Mouse (Mus musculus): ENCODE results near the gene Cst6. TPM values are rescaled to one million over a fixed set of nuclear protein-coding genes. Genes with fewer than 3 reads are reported as not detected.

Gene Cst6
- total and polyA plus RNA-seq, 2 experiments, result not detected

DNA sequence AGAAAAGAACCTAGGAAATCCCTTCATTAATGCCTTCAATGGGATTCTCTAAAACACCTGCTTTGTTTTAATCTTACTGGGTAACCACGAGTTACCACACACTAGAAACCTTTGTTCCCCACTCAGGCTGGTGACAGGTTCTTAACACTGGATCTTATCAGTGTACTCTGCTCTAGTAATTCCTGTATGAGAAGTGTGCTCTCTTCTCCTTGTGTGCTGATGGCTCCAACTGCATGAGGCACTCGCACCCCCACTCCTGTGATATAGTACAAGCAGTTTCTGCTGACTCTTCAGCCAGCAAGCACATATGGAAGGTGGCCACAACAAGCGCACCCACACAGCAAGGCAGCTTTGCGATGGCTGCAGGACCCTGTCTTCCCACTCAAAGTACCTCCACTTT lies 24.8 kb upstream of the Cst6 start:
- WGBS, result 85% methylated on average over 4 of the region's 4 CpGs
- Histone ChIP-seq H3K27me3 (ENCODE audit: control insufficient read depth, insufficient read depth, low read length) (no peaks in the 10 kb centered on the region), H3K4me1 (ENCODE audit: control insufficient read depth, insufficient read depth, low read length) (no peaks in the 10 kb centered on the region), H3K27ac (replicated peaks; ENCODE audit: insufficient read depth, low read depth, low read length) (no peak overlapping the region), H3K79me2 (ENCODE audit: control insufficient read depth, insufficient read depth, low read length) (no peaks in the 10 kb centered on the region), H3K4me3 (ENCODE audit: insufficient read depth, low read depth, low read length) (no peak overlapping the region), H3K36me3 (ENCODE audit: control insufficient read depth, insufficient read depth, low read length) (peaks cover 24% of the 10 kb centered on the region), H3K9ac (ENCODE audit: low read depth, low read length) (no peak overlapping the region)
- no peak for DNase-seq (ENCODE audit: extremely low read depth, low read depth, low spot score)
- TF ChIP-seq POLR2A (IDR thresholded peaks at IDR 0.05; ENCODE audit: extremely low read depth, insufficient read depth, low read length), result no peak
- no peak for TF ChIP-seq CTCF (IDR thresholded peaks at IDR 0.05; ENCODE audit: low read depth, low read length)

DNA sequence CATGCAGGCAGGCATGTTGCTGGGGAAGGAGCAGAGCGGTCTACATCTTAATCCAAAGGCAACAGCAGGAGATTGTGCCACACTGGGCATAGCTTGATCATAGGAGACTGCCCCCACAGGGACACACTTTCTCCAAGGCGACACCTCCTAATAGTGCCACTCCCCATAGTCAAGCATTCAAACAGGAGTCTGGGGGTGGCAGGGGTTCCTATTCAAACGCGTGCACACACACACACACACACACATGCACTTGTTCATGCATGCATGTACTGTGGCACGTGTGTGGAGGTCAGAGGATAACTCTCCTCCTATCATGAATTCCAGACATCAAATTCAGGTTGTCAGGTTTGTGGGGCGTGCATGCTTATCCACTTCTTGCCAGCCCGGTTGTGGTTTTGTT lies 23.4 kb upstream of the Cst6 start:
- no peak for TF ChIP-seq POLR2A (IDR thresholded peaks at IDR 0.05; ENCODE audit: extremely low read depth, insufficient read depth, low read length)
- TF ChIP-seq CTCF (IDR thresholded peaks at IDR 0.05; ENCODE audit: low read depth, low read length), result no peak
- 94% methylated on average over 7 of the region's 7 CpGs for WGBS
- no peak overlapping the region for H3K9ac ChIP-seq (ENCODE audit: low read depth, low read length)
- no peak overlapping the region for H3K4me3 ChIP-seq (ENCODE audit: insufficient read depth, low read depth, low read length)
- peaks cover 15% of the 10 kb centered on the region for H3K36me3 ChIP-seq (ENCODE audit: control insufficient read depth, insufficient read depth, low read length)
- H3K4me1 ChIP-seq (ENCODE audit: control insufficient read depth, insufficient read depth, low read length), result no peaks in the 10 kb centered on the region
- DNase-seq (ENCODE audit: extremely low read depth, low read depth, low spot score), result no peak
- H3K27me3 ChIP-seq (ENCODE audit: control insufficient read depth, insufficient read depth, low read length), result no peaks in the 10 kb centered on the region
- H3K27ac ChIP-seq (replicated peaks; ENCODE audit: insufficient read depth, low read depth, low read length), result no peak overlapping the region
- H3K79me2 ChIP-seq (ENCODE audit: control insufficient read depth, insufficient read depth, low read length), result no peaks in the 10 kb centered on the region

DNA sequence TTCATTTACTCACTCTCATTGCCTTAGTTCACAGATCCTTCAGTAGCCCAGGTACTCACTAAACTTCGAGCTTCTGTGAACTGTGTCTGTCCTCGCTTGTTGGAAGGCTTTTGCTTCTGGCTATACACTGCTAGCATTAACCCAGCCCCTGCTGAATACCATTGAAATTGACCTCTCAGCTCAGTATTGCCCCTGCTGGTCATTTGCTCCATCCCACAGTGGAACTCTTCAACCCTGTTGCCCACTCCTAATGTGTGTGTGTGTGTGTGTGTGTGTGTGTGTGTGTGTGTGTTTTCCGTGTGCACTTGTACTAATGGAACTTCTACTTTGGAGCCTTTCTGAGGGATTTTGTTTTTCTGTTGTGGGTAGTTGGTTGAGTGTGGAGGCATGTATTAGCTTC lies 21.6 kb upstream of the Cst6 start:
- Histone ChIP-seq H3K9ac (ENCODE audit: low read depth, low read length) (no peak overlapping the region), H3K36me3 (ENCODE audit: control insufficient read depth, insufficient read depth, low read length) (peaks cover 15% of the 10 kb centered on the region), H3K4me1 (ENCODE audit: control insufficient read depth, insufficient read depth, low read length) (peaks cover 2% of the 10 kb centered on the region; the same call in 1 of the 2 replicates), H3K79me2 (ENCODE audit: control insufficient read depth, insufficient read depth, low read length) (peaks cover 6% of the 10 kb centered on the region; the same call in 1 of the 2 replicates), H3K4me3 (ENCODE audit: insufficient read depth, low read depth, low read length) (no peak overlapping the region), H3K27me3 (ENCODE audit: control insufficient read depth, insufficient read depth, low read length) (no peaks in the 10 kb centered on the region), H3K27ac (replicated peaks; ENCODE audit: insufficient read depth, low read depth, low read length) (no peak overlapping the region)
- DNase-seq (ENCODE audit: extremely low read depth, low read depth, low spot score), result no peak
- no peak for TF ChIP-seq POLR2A (IDR thresholded peaks at IDR 0.05; ENCODE audit: extremely low read depth, insufficient read depth, low read length)
- no peak for TF ChIP-seq CTCF (IDR thresholded peaks at IDR 0.05; ENCODE audit: low read depth, low read length)
- 89% methylated on average over 3 of the region's 3 CpGs for WGBS

DNA sequence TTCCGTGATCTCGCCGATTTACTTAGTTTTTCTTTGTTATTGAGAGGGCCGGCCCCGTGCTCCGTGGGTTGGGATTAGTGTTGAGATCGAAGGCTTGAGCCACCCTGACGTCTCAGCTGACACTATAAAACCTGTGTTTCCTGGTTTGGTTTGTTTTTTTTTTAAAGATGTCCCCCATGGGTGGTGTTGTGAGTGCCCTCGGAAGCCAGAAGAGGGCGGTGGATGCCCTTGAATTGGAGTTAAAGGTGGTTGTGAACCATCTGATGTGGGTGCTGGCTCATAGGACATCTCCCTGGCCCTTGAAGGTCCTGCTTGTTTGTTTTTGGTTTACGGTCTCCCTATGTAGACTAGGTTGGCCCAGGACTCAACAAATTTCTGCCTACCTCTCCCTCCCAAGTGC lies 18.1 kb upstream of the Cst6 start:
- H3K4me3 ChIP-seq (ENCODE audit: insufficient read depth, low read depth, low read length), result peak overlapping the region; percentile 76
- peaks cover 15% of the 10 kb centered on the region for H3K36me3 ChIP-seq (ENCODE audit: control insufficient read depth, insufficient read depth, low read length)
- H3K4me1 ChIP-seq (ENCODE audit: control insufficient read depth, insufficient read depth, low read length), result peaks cover 5% of the 10 kb centered on the region; the same call in 1 of the 2 replicates
- WGBS, result 4% methylated on average over 11 of the region's 11 CpGs
- TF ChIP-seq POLR2A (IDR thresholded peaks at IDR 0.05; ENCODE audit: extremely low read depth, insufficient read depth, low read length) (no peak), CTCF (IDR thresholded peaks at IDR 0.05; ENCODE audit: low read depth, low read length) (0 out of 2 replicates have a peak, but pooled peaks have one; percentile 5)
- no peaks in the 10 kb centered on the region for H3K27me3 ChIP-seq (ENCODE audit: control insufficient read depth, insufficient read depth, low read length)
- DNase-seq (ENCODE audit: extremely low read depth, low read depth, low spot score), result no peak
- peak overlapping the region; percentile 69 for H3K9ac ChIP-seq (ENCODE audit: low read depth, low read length)
- H3K27ac ChIP-seq (replicated peaks; ENCODE audit: insufficient read depth, low read depth, low read length), result no peak overlapping the region
- H3K79me2 ChIP-seq (ENCODE audit: control insufficient read depth, insufficient read depth, low read length), result peaks cover 6% of the 10 kb centered on the region; the same call in 1 of the 2 replicates

DNA sequence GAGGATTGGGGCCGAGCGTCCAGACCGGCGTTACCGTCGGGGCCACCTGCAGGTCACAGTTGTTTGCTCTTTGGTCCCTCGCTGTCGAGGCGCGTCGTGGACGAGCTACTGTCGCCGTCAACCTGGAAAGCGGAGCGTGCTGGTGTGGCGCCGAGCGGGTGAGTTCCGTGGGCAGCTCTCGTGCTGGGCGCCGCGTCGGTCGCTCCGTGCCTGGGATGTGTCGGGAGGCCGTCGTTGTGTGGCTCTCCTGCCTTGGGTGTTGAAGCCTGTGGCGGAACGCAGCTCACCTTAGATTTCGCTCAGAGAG lies 17.6 kb upstream of the Cst6 start, which contains the start of gene Banf1:
TSS of gene Banf1 (minus strand) at position 116 of the 307 bp plus-strand sequence.
- TF ChIP-seq CTCF (IDR thresholded peaks at IDR 0.05; ENCODE audit: low read depth, low read length) (no peak), POLR2A (IDR thresholded peaks at IDR 0.05; ENCODE audit: extremely low read depth, insufficient read depth, low read length) (no peak)
- Histone ChIP-seq H3K4me1 (ENCODE audit: control insufficient read depth, insufficient read depth, low read length) (peaks cover 5% of the 10 kb centered on the region; the same call in 1 of the 2 replicates), H3K36me3 (ENCODE audit: control insufficient read depth, insufficient read depth, low read length) (peaks cover 15% of the 10 kb centered on the region), H3K4me3 (ENCODE audit: insufficient read depth, low read depth, low read length) (peak within 1 kb of the TSS; percentile 76), H3K27ac (replicated peaks; ENCODE audit: insufficient read depth, low read depth, low read length) (peak within 1 kb of the TSS; percentile 93), H3K9ac (ENCODE audit: low read depth, low read length) (peak within 1 kb of the TSS; percentile 93), H3K27me3 (ENCODE audit: control insufficient read depth, insufficient read depth, low read length) (no peaks in the 10 kb centered on the region), H3K79me2 (ENCODE audit: control insufficient read depth, insufficient read depth, low read length) (peaks cover 6% of the 10 kb centered on the region; the same call in 1 of the 2 replicates)
- under 1% methylated on average over 33 of the region's 33 CpGs for WGBS
- no peak for DNase-seq (ENCODE audit: extremely low read depth, low read depth, low spot score)

DNA sequence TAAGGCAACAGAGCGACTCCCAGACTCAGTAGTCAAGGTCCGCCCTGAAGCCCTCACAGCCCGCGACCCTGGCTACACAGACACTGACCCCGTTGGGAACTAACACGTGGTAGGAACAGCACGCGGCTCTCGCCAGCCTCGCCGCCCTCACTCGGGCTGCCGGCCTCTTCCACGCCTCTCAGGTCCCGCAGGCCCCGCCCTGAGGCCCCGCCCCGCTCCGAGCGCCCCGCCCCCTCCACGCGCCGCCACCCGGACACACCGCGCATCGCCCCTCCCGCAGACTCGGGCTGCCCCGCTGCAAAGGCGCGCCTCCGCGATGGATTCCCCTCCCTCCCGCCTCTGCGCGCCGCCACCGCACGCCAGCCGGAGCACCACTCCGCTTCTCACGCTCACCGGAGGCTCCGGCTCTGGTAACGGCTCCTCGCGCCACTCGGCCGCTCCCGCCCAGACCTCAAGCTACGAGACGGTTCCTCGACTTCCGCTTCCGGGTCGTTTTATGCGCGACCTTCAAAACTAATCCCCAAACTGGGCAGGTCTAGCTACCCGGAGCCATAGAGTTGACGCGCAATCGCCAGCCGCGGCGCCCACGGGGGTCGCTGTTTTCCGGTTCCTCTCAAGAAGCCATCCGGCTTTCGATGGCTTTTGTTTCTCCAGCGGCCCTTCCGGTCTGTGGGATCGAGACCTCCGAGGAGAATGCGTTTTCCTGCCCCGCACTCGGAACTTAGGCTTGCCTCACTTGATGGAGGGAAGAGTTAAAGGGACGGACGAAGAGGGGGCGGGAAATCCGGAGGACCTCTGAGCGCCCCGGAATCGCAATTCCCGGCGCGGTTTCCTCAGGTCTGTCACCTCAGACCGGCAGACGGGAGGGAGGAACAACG lies 17.0 kb upstream of the Cst6 start, which contains the start of gene Eif1ad:
TSS of gene Eif1ad (plus strand) at position 567 of the 878 bp plus-strand sequence.
- peak within 1 kb of the TSS; percentile 93 for H3K9ac ChIP-seq (ENCODE audit: low read depth, low read length)
- peaks cover 15% of the 10 kb centered on the region for H3K36me3 ChIP-seq (ENCODE audit: control insufficient read depth, insufficient read depth, low read length)
- under 1% methylated on average over 90 of the region's 92 CpGs for WGBS
- DNase-seq (ENCODE audit: extremely low read depth, low read depth, low spot score), result peak; percentile 93
- H3K79me2 ChIP-seq (ENCODE audit: control insufficient read depth, insufficient read depth, low read length), result peaks cover 6% of the 10 kb centered on the region; the same call in 1 of the 2 replicates
- no peaks in the 10 kb centered on the region for H3K27me3 ChIP-seq (ENCODE audit: control insufficient read depth, insufficient read depth, low read length)
- H3K4me1 ChIP-seq (ENCODE audit: control insufficient read depth, insufficient read depth, low read length), result peaks cover 5% of the 10 kb centered on the region; the same call in 1 of the 2 replicates
- H3K4me3 ChIP-seq (ENCODE audit: insufficient read depth, low read depth, low read length), result peak within 1 kb of the TSS; percentile 76
- H3K27ac ChIP-seq (replicated peaks; ENCODE audit: insufficient read depth, low read depth, low read length), result peak within 1 kb of the TSS; percentile 93
- TF ChIP-seq POLR2A (IDR thresholded peaks at IDR 0.05; ENCODE audit: extremely low read depth, insufficient read depth, low read length), result 0 out of 2 replicates have a peak, but pooled peaks have one; percentile 40
- 0 out of 2 replicates have a peak, but pooled peaks have one; percentile 24 for TF ChIP-seq CTCF (IDR thresholded peaks at IDR 0.05; ENCODE audit: low read depth, low read length)
